In the genomic region with DNA sequence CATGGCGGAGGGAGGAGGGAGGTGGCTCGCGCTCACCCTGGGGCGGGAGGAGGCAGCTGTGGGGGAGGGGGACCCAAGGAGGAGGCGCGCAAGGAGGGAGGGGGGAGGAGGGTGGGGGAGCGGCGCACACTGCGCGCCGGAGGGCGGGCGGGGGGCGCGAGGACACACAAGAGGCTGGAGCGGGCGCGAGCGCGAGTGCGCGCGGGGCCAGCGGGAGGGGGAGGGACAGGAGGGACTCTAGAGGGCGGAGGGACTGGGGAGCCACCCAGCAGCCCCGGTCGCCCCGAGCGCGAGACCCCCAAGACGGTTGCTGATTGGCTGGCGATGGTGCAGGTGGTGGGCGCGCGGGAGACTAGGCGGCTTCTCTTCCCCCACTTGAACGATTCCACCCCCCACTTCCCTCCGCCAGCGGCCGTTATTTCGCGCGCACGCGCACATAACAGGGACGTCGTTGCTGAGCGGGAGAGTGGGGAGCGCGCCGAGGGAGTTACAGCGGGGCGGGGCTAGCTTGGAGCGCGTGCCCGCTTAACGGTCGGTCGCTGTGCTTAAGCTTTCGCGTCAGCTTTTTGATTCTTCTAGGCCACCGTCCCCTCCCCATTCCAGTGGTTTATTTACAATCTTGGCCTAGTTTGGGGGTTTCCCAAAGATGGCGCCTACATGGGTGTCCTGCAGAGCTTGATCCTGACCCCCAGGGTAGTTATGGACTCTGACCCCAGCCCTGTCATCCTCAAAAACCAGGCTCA, we compare ENCODE assay signal across 8 mouse cellular contexts. TPM values are rescaled to one million over a fixed set of nuclear protein-coding genes. Genes with fewer than 3 reads are reported as not detected.
DNase-seq lines count a peak whose midpoint lies in the region; ATAC-seq lines count a peak whose summit lies in the region.

A gene (minus strand): TSS at position 54 of the 743 bp plus-strand sequence.

- intact Hi-C loops in gastrocnemius, postnatal 14 days (cut with DNase I; ENCODE audit: low total_unique reads): no loop called here
- intact Hi-C loops in left cerebral cortex, postnatal 10 days (cut with DNase I): no loop called here

- DNase-seq in adrenal gland, adult (ENCODE audit: inconsistent age in 2 of 2, low spot score in 1 of 2): peak; percentile 100
- peak; percentile 100 for DNase-seq in embryo, embryonic 10.5 days (ENCODE audit: low spot score)
- peak; percentile 100 for DNase-seq in gastrocnemius, postnatal 14 days
- DNase-seq in left cerebral cortex, postnatal 10 days (ENCODE audit: extremely low spot score in 1 of 2, low spot score in 2 of 2): peak; percentile 99 to 100
- peak; percentile 99 for DNase-seq in right cerebral cortex, postnatal 25 days
- DNase-seq in urinary bladder, postnatal 4 days (ENCODE audit: low spot score in 2 of 2): peak; percentile 99 to 100

- peak; percentile 67 for ATAC-seq in inflammation-experienced regulatory T-cells, adult 6 months
- peak; percentile 81 for ATAC-seq in megakaryocyte-erythroid progenitor cell, adult 5-6 weeks (replicated peaks; ENCODE audit: low FRiP score, low TSS enrichment, poor library complexity, severe bottlenecking)

RNA-seq across cellular contexts. Expression of the gene that starts here (rescaled TPM):
- 10 to 100 TPM; 53.6 to 58.2 TPM for total RNA-seq in gastrocnemius, postnatal 14 days (2021)
- 10 to 100 TPM; 18.6 to 22.4 (median 21.4) TPM for polyA plus RNA-seq in inflammation-experienced regulatory T-cells, adult 6 months (2017; shearing (Covaris generic))
- 100 to 1,000 TPM; 265 to 274 TPM for total RNA-seq in left cerebral cortex, postnatal 10 days (2021)
- total RNA-seq in megakaryocyte-erythroid progenitor cell, adult 5-6 weeks (2014; fragmentation: Nextera tagmentation): 256 and 270 TPM in 2 replicates
- 54.2 and 70.0 TPM in 2 replicates for total RNA-seq in megakaryocyte-erythroid progenitor cell, adult 5-6 weeks (2017)

Comparison
In these comparisons a context has a peak if more than half of its experiments do, and no peak if none do; other contexts are left out.
1. Peak in every context shown above with its lines: DNase-seq and ATAC-seq.